Mouse (Mus musculus): Measurements from ENCODE around the gene Inip. TPM values are rescaled to one million over a fixed set of nuclear protein-coding genes. Genes with fewer than 3 reads are reported as not detected.
"Not testable (repeated sequence)": the region's sequence is repeated elsewhere in the genome, so short reads cannot be mapped to it uniquely, and the experiment has no call there.

Gene Inip
- polyA plus RNA-seq, 1 experiment from 2014 or later: 100 TPM

DNA sequence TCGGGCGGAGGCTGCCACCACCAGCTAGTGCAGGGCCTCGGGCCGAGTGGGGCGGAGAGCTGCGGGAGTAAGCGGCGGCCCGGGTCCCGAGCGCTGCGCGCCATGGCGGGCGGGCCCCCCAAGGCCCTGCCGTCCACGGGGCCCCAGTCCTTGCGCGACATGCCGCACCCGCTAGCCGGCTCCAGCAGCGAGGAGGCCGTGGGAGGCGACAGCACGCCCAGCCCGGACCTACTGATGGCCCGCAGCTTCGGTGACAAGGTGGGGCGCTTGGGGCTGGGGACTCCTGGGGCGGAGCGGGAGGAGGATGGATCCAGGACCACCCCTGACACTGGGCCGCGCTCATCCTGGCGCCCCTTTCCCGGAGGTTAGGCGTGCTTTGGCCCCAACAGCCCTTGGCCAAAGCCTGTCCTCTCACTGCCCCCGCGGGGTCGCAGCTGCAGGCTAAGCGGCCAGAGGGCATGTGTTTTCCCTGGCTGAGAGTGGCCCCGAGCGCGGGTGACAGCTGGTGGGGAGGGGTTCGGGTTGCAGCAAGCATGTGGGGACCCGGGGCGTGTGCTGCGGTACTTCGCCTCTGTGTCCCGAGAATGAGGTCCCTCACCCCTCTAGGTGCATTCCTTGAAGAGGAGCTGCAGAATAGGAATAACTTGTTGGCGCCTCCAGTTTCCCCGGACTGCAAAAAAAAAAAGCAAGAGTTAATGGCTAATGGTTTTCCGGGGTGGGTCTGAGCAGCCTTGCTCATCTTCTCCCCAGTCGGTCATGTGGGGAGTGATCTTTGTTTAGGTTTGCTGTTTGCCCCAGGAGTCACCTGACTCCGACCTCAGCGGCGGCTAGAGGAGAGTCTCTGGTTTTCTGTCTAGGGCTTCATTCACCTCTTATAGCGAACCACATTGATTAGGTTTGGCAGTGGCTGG is 4.8 kb upstream of the Inip start:
- peak; percentile 74 for ATAC-seq (ENCODE audit: low FRiP score)
- Histone ChIP-seq H3K4me1 (peaks cover 22% of the 10 kb centered on the region), H3K9me3 (no peaks in the 10 kb centered on the region), H3K4me2 (peak overlapping the region; percentile 97), H3K27me3 (0 out of 2 replicates have a peak, but pooled peaks cover 3% of the 10 kb centered on the region), H3K36me3 (replicated peaks) (no peaks in the 10 kb centered on the region), H3K27ac (peak overlapping the region; percentile 68), H3K9ac (peak overlapping the region; percentile 85), H3K4me3 (replicated peaks) (peak overlapping the region; percentile 91)
- under 1% methylated on average over 43 of the region's 58 CpGs for WGBS

DNA sequence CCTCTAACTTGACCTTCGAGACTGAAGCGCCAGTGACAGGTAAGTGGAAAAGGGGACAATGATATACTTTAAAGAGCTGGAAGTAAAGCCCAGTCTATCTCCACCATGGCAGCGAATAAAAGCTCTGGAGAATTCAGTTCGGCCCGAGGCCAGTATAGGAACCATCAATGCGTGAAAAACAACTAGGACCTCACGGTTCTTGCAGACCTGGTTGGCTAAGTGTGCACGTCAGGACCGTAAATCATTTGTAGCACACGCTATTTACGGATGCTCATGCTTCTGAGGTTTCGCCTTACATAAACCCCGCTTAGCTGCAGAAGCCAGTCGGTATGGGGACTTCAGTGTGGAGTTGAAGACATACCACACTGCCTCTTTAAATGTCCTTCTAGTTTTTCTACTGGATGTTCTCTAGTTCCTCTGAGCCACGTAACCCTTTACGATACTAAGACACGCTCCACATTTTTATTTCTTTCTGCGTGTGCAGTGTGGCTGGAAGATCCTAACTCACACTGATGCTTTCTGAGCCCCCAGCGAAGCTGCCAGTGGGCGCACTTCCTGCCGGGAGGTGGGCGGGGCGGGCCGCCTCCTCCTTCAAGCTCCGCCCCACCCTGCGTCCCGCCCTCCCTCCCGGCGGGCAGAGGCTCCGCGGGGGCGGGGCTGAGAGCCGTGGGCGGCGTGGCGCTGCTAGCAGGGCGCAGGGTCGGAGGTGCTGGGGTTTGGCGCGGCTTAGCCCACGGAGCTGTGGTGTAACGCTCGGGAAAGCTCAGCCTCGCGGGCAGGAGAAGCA is 4.0 kb upstream of the Inip start, which contains the start of gene Snx30:
Gene Snx30 (plus strand): TSS at position 660 of the 787 bp plus-strand sequence.
- peak; percentile 96 for ATAC-seq (ENCODE audit: low FRiP score)
- Histone ChIP-seq H3K9ac (peak within 1 kb of the TSS; percentile 85), H3K4me1 (peaks cover 22% of the 10 kb centered on the region), H3K27ac (peak within 1 kb of the TSS; percentile 68), H3K27me3 (0 out of 2 replicates have a peak, but pooled peaks cover 3% of the 10 kb centered on the region), H3K36me3 (replicated peaks) (no peaks in the 10 kb centered on the region), H3K4me2 (peak within 1 kb of the TSS; percentile 97), H3K4me3 (replicated peaks) (peak within 1 kb of the TSS; percentile 91), H3K9me3 (no peaks in the 10 kb centered on the region)
- WGBS: 2% methylated on average over 42 of the region's 45 CpGs

- Histone ChIP-seq H3K36me3 (replicated peaks) (no peaks in the 10 kb centered on the region), H3K4me3 (replicated peaks) (peak overlapping the region; percentile 91; the same call in 1 of the 2 replicates), H3K4me2 (peak overlapping the region; percentile 97), H3K27me3 (0 out of 2 replicates have a peak, but pooled peaks cover 3% of the 10 kb centered on the region), H3K9me3 (no peaks in the 10 kb centered on the region), H3K27ac (no peak overlapping the region), H3K9ac (no peak overlapping the region), H3K4me1 (peaks cover 22% of the 10 kb centered on the region)
- no peak for ATAC-seq (ENCODE audit: low FRiP score)
- 73% methylated on average over 1 of the region's 1 CpGs for WGBS
These were observed 3.4 kb upstream of the Inip start for GRCm38 (mm10) chr4:59804754-59805153.

DNA sequence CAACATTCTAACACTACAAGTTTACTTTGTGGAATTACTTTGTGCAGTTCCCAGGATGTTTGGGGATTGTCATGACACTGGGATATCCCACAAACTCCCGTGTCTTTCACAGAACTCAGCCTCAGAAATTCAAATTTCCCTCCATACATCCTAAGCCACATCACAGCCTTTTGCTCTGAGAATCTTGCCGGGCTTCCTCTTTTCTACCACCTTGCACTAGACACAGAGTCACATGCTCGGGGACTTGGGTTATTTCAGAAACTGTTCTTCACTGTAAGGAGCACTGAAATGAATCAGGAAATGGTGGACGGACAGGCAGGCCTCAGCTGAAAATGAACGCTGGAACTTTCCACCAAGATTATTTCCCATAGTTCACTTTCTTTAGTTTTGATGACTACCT is 2.0 kb upstream of the Inip start:
- no peak overlapping the region for H3K27ac ChIP-seq
- no peak overlapping the region for H3K4me2 ChIP-seq
- 83% methylated on average over 5 of the region's 5 CpGs for WGBS
- peaks cover 16% of the 10 kb centered on the region for H3K4me1 ChIP-seq
- no peak overlapping the region for H3K4me3 ChIP-seq (replicated peaks)
- ATAC-seq (ENCODE audit: low FRiP score): no peak
- 0 out of 2 replicates have a peak, but pooled peaks cover 3% of the 10 kb centered on the region for H3K27me3 ChIP-seq
- no peak overlapping the region for H3K9ac ChIP-seq
- H3K36me3 ChIP-seq (replicated peaks): no peaks in the 10 kb centered on the region
- H3K9me3 ChIP-seq: no peaks in the 10 kb centered on the region

GRCm38 (mm10) chr4:59802792-59803191 is 1.4 kb upstream of the Inip start:
- 69% methylated on average over 4 of the region's 4 CpGs for WGBS

DNA sequence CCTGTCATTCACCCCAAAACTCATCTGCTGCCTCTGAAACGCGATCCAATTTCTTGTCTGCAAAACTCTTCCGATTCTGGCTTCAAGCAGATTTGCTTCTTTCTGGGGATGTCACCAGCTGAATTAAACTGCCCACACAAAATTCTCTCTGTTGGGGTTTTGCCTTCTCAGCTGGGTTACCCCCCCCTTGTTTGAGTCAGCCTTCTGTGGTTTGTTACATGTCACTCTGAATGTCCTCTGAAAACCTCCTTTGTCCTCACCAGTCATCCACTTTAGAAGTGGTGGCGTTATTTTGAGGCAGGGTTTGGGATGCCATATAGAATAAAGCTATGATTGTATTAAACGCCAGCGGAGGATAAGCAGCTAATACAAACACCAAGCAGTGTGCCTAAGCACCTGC is 718 bp upstream of the Inip start:
- H3K27ac ChIP-seq: no peak overlapping the region
- ATAC-seq (ENCODE audit: low FRiP score): no peak
- no peaks in the 10 kb centered on the region for H3K9me3 ChIP-seq
- 78% methylated on average over 6 of the region's 6 CpGs for WGBS
- H3K4me2 ChIP-seq: no peak overlapping the region
- no peaks in the 10 kb centered on the region for H3K36me3 ChIP-seq (replicated peaks)
- 0 out of 2 replicates have a peak, but pooled peaks cover 3% of the 10 kb centered on the region for H3K27me3 ChIP-seq
- H3K9ac ChIP-seq: no peak overlapping the region
- peaks cover 10% of the 10 kb centered on the region for H3K4me1 ChIP-seq
- no peak overlapping the region for H3K4me3 ChIP-seq (replicated peaks)

More at GRCm38 (mm10) chr4:59802792-59803191, 1.4 kb upstream of the Inip start:
- Histone ChIP-seq H3K9me3 (no peaks in the 10 kb centered on the region), H3K4me3 (replicated peaks) (no peak overlapping the region), H3K4me1 (peaks cover 16% of the 10 kb centered on the region), H3K9ac (no peak overlapping the region), H3K27ac (no peak overlapping the region), H3K27me3 (0 out of 2 replicates have a peak, but pooled peaks cover 3% of the 10 kb centered on the region), H3K4me2 (no peak overlapping the region), H3K36me3 (replicated peaks) (no peaks in the 10 kb centered on the region)
- ATAC-seq (ENCODE audit: low FRiP score): no peak

- no peak overlapping the region for H3K4me3 ChIP-seq (replicated peaks)
- H3K4me1 ChIP-seq: 0 out of 2 replicates have a peak, but pooled peaks cover 3% of the 10 kb centered on the region
- 89% methylated on average over 5 of the region's 5 CpGs for WGBS
- 0 out of 2 replicates have a peak, but pooled peaks cover 3% of the 10 kb centered on the region for H3K27me3 ChIP-seq
- H3K9ac ChIP-seq: no peak overlapping the region
- H3K27ac ChIP-seq: no peak overlapping the region
- no peaks in the 10 kb centered on the region for H3K36me3 ChIP-seq (replicated peaks)
- ATAC-seq (ENCODE audit: low FRiP score): no peak
- H3K9me3 ChIP-seq: no peaks in the 10 kb centered on the region
- H3K4me2 ChIP-seq: no peak overlapping the region
These were observed 1.2 kb downstream of the Inip start for GRCm38 (mm10) chr4:59800181-59800580.

DNA sequence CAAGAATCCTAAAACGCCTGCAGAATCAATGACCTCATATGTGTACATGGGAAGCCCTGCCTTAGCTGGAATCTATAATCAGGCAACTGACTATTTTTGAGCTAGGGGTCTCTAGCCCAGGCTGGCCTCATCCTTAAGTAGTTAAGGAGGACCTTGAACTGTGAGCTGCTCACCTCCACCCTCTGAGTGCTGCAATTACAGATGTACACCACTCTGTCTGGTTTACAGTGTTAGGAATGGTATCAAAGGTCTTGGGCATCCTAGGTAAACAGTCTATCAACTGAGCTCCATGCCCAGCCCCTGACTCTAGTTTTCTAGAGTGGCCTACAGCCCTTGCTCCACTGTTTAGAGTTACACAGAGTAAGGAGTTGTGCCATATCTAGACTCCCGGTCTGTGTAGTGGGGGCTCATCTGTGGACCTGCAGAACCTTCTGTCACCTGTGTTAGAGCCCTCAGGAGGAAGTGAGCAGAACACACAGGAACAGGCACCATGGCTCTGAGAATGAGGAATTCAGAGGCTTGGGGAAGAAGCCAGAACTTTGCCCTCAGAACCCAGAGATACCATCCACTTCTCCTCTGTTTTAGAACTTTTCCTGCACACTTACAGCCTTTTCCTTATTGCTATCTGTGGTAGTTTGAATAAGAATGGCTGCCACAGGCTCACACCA is 5.5 kb downstream of the Inip start:
- no peak overlapping the region for H3K4me2 ChIP-seq
- no peaks in the 10 kb centered on the region for H3K4me1 ChIP-seq
- ATAC-seq (ENCODE audit: low FRiP score): no peak
- H3K4me3 ChIP-seq (replicated peaks): no peak overlapping the region
- H3K9ac ChIP-seq: no peak overlapping the region
- WGBS: 80% methylated on average over 2 of the region's 2 CpGs
- no peaks in the 10 kb centered on the region for H3K9me3 ChIP-seq
- H3K27me3 ChIP-seq: no peaks in the 10 kb centered on the region
- H3K36me3 ChIP-seq (replicated peaks): no peaks in the 10 kb centered on the region
- no peak overlapping the region for H3K27ac ChIP-seq

DNA sequence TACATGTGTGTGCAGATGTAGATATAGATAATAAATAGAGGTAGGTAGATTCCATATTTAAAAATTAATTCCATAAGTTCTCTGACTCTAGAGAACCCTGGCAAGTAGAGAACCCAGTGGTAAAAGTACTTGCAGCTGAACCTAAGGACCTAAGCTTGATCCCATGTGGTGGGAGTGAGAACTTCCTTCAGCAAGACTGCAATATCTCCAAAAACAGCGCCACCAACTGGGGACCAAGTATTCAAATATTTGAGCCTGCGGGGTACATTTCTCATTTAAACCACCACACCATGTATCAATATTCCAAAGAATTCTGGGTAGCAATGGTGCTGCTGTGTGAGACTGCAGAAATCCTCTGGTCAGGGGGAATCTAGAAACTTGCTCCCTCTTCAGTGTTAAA is 7.3 kb downstream of the Inip start:
- H3K4me2 ChIP-seq: no peak overlapping the region
- H3K4me3 ChIP-seq (replicated peaks): no peak overlapping the region
- H3K4me1 ChIP-seq: no peaks in the 10 kb centered on the region
- no peaks in the 10 kb centered on the region for H3K36me3 ChIP-seq (replicated peaks)
- H3K27ac ChIP-seq: no peak overlapping the region
- H3K9ac ChIP-seq: no peak overlapping the region
- H3K27me3 ChIP-seq: no peaks in the 10 kb centered on the region
- 77% methylated on average over 2 of the region's 2 CpGs for WGBS
- ATAC-seq (ENCODE audit: low FRiP score): no peak
- no peaks in the 10 kb centered on the region for H3K9me3 ChIP-seq

DNA sequence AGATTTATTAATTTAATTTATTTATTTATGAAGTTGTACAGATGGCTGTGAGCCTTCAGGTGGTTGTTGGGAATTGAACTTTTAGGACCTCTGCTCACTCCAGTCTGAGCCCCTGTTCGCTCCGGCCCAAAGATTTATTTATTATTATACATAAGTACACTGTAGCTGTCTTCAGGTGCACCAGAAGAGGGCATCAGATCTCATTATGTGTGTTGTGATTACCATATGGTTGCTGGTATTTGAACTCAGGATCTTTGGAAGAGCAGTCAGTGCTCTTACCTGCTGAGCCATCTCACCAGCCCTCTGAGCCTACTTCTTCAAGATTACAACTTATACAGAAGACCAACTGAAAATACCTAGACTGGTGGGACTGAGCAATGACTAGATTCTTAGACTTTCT is 7.8 kb downstream of the Inip start:
- H3K9ac ChIP-seq: not testable (repeated sequence)
- 79% methylated on average over 2 of the region's 2 CpGs for WGBS

DNA sequence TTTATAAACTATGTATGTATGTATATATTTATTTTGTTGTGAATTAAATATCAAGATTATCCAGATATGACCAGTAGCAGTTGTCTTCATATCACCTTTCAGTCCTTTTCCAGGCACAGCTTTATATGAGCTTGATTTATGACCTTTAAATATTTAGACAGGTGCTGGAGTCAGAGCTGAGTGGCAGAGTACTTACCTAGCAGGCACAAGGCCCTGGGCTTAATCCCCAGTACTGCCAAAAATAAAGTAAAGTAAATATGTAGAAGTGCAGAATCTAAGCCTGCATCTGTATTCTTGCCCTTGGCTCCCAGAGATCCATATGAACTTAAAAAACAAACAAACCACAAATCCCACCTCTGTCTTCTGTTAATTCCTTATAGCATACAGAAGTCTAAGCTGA is 12.4 kb downstream of the Inip start:
- H3K4me2 ChIP-seq: no peak overlapping the region
- H3K9me3 ChIP-seq: no peaks in the 10 kb centered on the region
- no peak overlapping the region for H3K9ac ChIP-seq
- H3K4me1 ChIP-seq: no peaks in the 10 kb centered on the region
- no peak overlapping the region for H3K27ac ChIP-seq
- ATAC-seq (ENCODE audit: low FRiP score): no peak
- no peaks in the 10 kb centered on the region for H3K27me3 ChIP-seq
- H3K4me3 ChIP-seq (replicated peaks): no peak overlapping the region
- H3K36me3 ChIP-seq (replicated peaks): no peaks in the 10 kb centered on the region

More for the DNA sequence above, 7.8 kb downstream of the Inip start:
- not testable (repeated sequence) for H3K36me3 ChIP-seq (replicated peaks); H3K4me2 ChIP-seq; H3K27me3 ChIP-seq; H3K4me1 ChIP-seq; H3K4me3 ChIP-seq (replicated peaks); H3K9me3 ChIP-seq; H3K27ac ChIP-seq; ATAC-seq (ENCODE audit: low FRiP score)

GRCm38 (mm10) chr4:59787126-59787525 is 14.3 kb downstream of the Inip start:
- 71% methylated on average over 6 of the region's 6 CpGs for WGBS
- Histone ChIP-seq H3K27ac (no peak overlapping the region), H3K4me1 (peaks cover 6% of the 10 kb centered on the region)

More at GRCm38 (mm10) chr4:59787126-59787525, 14.3 kb downstream of the Inip start:
- ATAC-seq (ENCODE audit: low FRiP score): no peak
- Histone ChIP-seq H3K4me3 (replicated peaks) (no peak overlapping the region), H3K9ac (no peak overlapping the region), H3K4me2 (no peak overlapping the region), H3K27me3 (no peaks in the 10 kb centered on the region), H3K36me3 (replicated peaks) (no peaks in the 10 kb centered on the region), H3K9me3 (no peaks in the 10 kb centered on the region)
